Mouse (Mus musculus) hindbrain, postnatal 0 days (tissue): ENCODE measurements around the gene Cdon. TPM values are rescaled to one million over a fixed set of nuclear protein-coding genes. Genes with fewer than 3 reads are reported as not detected.

Source experiments
- ATAC-seq: fragments of 200-750 bp; cut with Nextera tagmentation; 2 replicates; pipeline ENCODE4 v1.8.0; 2017; ENCODE audit warnings: mild to moderate bottlenecking, moderate TSS enrichment, moderate library complexity
- DNase-seq: peaks from one replicate; pipeline ENCODE4 v3.0.0-alpha.2; 2015; ENCODE audit warnings: low spot score
- H3K27ac ChIP-seq: fragments of 300-500 bp; sonication (generic); 2 replicates; pipeline ENCODE4 v1.5.1; 2014; ENCODE audit warnings: mild to moderate bottlenecking
- H3K27me3 ChIP-seq: fragments of 300-500 bp; sonication (generic); 2 replicates; pipeline ENCODE4 v1.6.1; 2014; ENCODE audit warnings: low read length, mixed read lengths; ENCODE audit not compliant: insufficient read depth
- H3K36me3 ChIP-seq: fragments of 300-500 bp; sonication (generic); 2 replicates; pipeline ENCODE4 v1.6.1; 2014; ENCODE audit warnings: low read length, mixed read lengths; ENCODE audit not compliant: insufficient read depth
- H3K4me1 ChIP-seq: fragments of 300-500 bp; sonication (generic); 2 replicates; pipeline ENCODE4 v1.6.1; 2014; ENCODE audit warnings: antibody characterized with exemption, low read length, mixed read lengths; ENCODE audit not compliant: insufficient read depth
- H3K4me2 ChIP-seq: fragments of 300-500 bp; sonication (generic); 2 replicates; pipeline ENCODE4 v1.6.1; 2014; ENCODE audit warnings: low read depth, mild to moderate bottlenecking, low read length, moderate library complexity, mixed read lengths
- H3K4me3 ChIP-seq: fragments of 300-500 bp; sonication (generic); 2 replicates; pipeline ENCODE4 v1.5.1; 2014; ENCODE audit warnings: low read length
- H3K9ac ChIP-seq: fragments of 300-500 bp; sonication (generic); replicated peaks from 2 replicates; pipeline ENCODE4 v1.6.1; 2014; ENCODE audit warnings: mild to moderate bottlenecking, low read length, moderate library complexity, mixed read lengths
- H3K9me3 ChIP-seq: fragments of 300-500 bp; sonication (generic); 2 replicates; pipeline ENCODE4 v1.6.1; 2016; ENCODE audit warnings: low read length, mixed read lengths
- CTCF ChIP-seq: IDR thresholded peaks from 2 replicates; pipeline ENCODE4 v1.5.1; 2016; ENCODE audit warnings: antibody characterized with exemption, control low read depth, low read depth
- WGBS: fragments of 180-500 bp; shearing (Covaris S2); extraction: QIAGEN DNeasy Blood & Tissue Kit; methylation state at CpG from one replicate; pipeline ENCODE4 v1.1.7; 2014; 5-methylcytosine and 5-hydroxymethylcytosine counted together
- polyA plus RNA-seq: library from polyadenylated mRNA; unstranded; fragments of >200 nt; fragmentation: Nextera tagmentation; extraction: Ambion mirVana; gene quantifications from 2 replicates; pipeline ENCODE4 v1.2.1, GENCODE M21; 2015
- total RNA-seq: library from RNA; depleted of rRNA; stranded (reverse); fragments of >200 nt; gene quantifications from 2 replicates; pipeline ENCODE4 v1.2.3, GENCODE M21; 2014

Cdon gene
- total and polyA plus RNA-seq, 2 experiments from 2014 or later = 1.0 to 10.6 TPM

- H3K9me3 ChIP-seq = no peaks in the 10 kb centered on the region
- no peak overlapping the region for H3K4me2 ChIP-seq
- DNase-seq (no peak), ATAC-seq (no peak)
- H3K4me3 ChIP-seq = no peak overlapping the region
- H3K27me3 ChIP-seq = no peaks in the 10 kb centered on the region
- WGBS = 71% methylated on average over 2 of the region's 2 CpGs
- no peak for TF ChIP-seq CTCF
- H3K36me3 ChIP-seq = no peaks in the 10 kb centered on the region
- no peak overlapping the region for H3K27ac ChIP-seq
- peaks cover 5% of the 10 kb centered on the region for H3K4me1 ChIP-seq
- no peak overlapping the region for H3K9ac ChIP-seq
Measured at GRCm38 (mm10) chr9:35522241-35522640, 101.3 kb downstream of the Cdon start.

DNA sequence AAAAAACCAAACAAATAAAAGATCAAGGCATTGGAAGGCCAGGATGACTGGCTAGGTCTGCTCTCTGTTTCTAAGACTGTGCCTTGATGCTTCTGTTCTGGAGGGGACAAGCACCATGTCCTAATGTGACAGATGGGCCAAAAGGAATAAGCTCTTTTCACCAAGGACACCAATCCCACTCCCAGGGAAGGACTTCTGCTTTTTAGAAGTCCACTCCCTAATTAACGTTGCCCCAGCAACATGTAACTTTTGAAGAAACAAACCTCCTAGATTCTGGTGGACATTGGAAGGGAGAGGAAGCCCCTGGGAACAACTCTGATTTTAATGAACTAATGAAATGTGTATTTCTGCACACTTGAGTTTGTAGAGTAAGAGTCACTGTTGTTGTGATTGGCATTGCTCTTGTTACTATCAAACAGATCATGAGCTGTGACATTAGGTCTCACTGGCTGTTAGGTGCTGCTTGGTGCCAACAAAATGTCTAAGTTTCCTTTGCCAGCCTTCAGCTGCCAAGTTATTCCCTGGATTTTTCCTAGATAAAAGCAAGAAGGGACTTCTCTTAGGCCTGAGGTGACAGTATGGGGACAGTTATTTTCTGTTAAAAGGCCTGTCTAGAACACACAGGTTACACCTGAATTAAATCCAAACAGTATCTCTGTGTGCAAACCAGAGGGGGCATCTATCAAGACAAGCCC, 102.0 kb downstream of the Cdon start:
- H3K9ac ChIP-seq = no peak overlapping the region
- TF ChIP-seq CTCF = no peak
- peak; percentile 24; the same call in 1 of the 2 replicates for ATAC-seq
- no peaks in the 10 kb centered on the region for H3K9me3 ChIP-seq
- H3K27ac ChIP-seq = peak overlapping the region; percentile 52
- 61% methylated on average over 1 of the region's 1 CpGs for WGBS
- no peaks in the 10 kb centered on the region for H3K36me3 ChIP-seq
- H3K4me1 ChIP-seq = peaks cover 5% of the 10 kb centered on the region
- H3K27me3 ChIP-seq = no peaks in the 10 kb centered on the region
- H3K4me2 ChIP-seq = no peak overlapping the region
- no peak overlapping the region for H3K4me3 ChIP-seq
- DNase-seq = no peak

- no peak overlapping the region for H3K4me2 ChIP-seq
- no peak for TF ChIP-seq CTCF
- DNase-seq (peak; percentile 79), ATAC-seq (peak; percentile 77)
- no peaks in the 10 kb centered on the region for H3K27me3 ChIP-seq
- no peak overlapping the region for H3K4me3 ChIP-seq
- H3K4me1 ChIP-seq = peaks cover 5% of the 10 kb centered on the region
- no peaks in the 10 kb centered on the region for H3K36me3 ChIP-seq
- 11% methylated on average over 5 of the region's 5 CpGs for WGBS
- no peaks in the 10 kb centered on the region for H3K9me3 ChIP-seq
- peak overlapping the region; percentile 52 for H3K27ac ChIP-seq
- H3K9ac ChIP-seq = no peak overlapping the region
Measured at GRCm38 (mm10) chr9:35523541-35523940, 102.6 kb downstream of the Cdon start.

- ATAC-seq (peak; percentile 92), DNase-seq (peak; percentile 87)
- peak; percentile 90 for TF ChIP-seq CTCF
- H3K36me3 ChIP-seq = no peaks in the 10 kb centered on the region
- H3K9ac ChIP-seq = no peak overlapping the region
- peak overlapping the region; percentile 52; the same call in 1 of the 2 replicates for H3K27ac ChIP-seq
- H3K4me1 ChIP-seq = peaks cover 5% of the 10 kb centered on the region
- no peak overlapping the region for H3K4me2 ChIP-seq
- no peaks in the 10 kb centered on the region for H3K9me3 ChIP-seq
- H3K27me3 ChIP-seq = no peaks in the 10 kb centered on the region
- 8% methylated on average over 7 of the region's 7 CpGs for WGBS
- no peak overlapping the region for H3K4me3 ChIP-seq
Measured at GRCm38 (mm10) chr9:35523941-35524411, 103.0 kb downstream of the Cdon start.

- no peaks in the 10 kb centered on the region for H3K27me3 ChIP-seq
- H3K9ac ChIP-seq = no peak overlapping the region
- ATAC-seq = no peak
- no peak overlapping the region for H3K4me3 ChIP-seq
- 65% methylated on average over 3 of the region's 3 CpGs for WGBS
- no peaks in the 10 kb centered on the region for H3K36me3 ChIP-seq
- H3K9me3 ChIP-seq = no peaks in the 10 kb centered on the region
- no peak overlapping the region for H3K4me2 ChIP-seq
- no peak for TF ChIP-seq CTCF
- DNase-seq = no peak
- no peak overlapping the region for H3K27ac ChIP-seq
- H3K4me1 ChIP-seq = no peaks in the 10 kb centered on the region
Measured at GRCm38 (mm10) chr9:35529141-35529540, 108.2 kb downstream of the Cdon start.

- Histone ChIP-seq H3K36me3 (no peaks in the 10 kb centered on the region), H3K4me1 (no peaks in the 10 kb centered on the region), H3K4me3 (no peak overlapping the region), H3K9ac (no peak overlapping the region), H3K9me3 (no peaks in the 10 kb centered on the region), H3K27ac (no peak overlapping the region), H3K27me3 (no peaks in the 10 kb centered on the region), H3K4me2 (no peak overlapping the region)
- 20% methylated on average over 1 of the region's 1 CpGs for WGBS
- ATAC-seq (no peak), DNase-seq (no peak)
- no peak for TF ChIP-seq CTCF
Measured at GRCm38 (mm10) chr9:35529796-35530195, 108.9 kb downstream of the Cdon start.

DNA sequence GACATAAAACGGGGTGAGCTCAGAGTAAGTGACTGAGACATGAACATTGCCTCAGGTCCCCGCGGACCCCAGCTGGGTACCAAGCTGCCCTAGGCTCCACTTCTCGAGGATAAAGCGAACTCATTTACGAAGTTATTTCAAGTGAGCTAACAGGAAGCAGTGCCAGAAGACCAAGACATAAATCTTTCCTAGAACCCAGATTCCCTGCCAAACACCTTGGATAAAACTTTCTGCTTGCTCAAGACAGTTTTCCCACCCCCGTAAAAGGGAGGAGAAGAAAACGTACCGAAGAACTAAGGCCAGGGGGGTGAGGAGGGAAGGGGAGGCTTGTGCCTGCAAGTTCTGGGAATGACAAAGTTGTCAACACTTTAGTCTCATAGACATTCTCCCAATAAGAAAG, 112.3 kb downstream of the Cdon start:
- H3K9ac ChIP-seq = no peak overlapping the region
- no peaks in the 10 kb centered on the region for H3K36me3 ChIP-seq
- TF ChIP-seq CTCF = no peak
- no peak overlapping the region for H3K4me3 ChIP-seq
- ATAC-seq = no peak
- H3K27ac ChIP-seq = no peak overlapping the region
- H3K4me1 ChIP-seq = no peaks in the 10 kb centered on the region
- no peaks in the 10 kb centered on the region for H3K27me3 ChIP-seq
- no peak overlapping the region for H3K4me2 ChIP-seq
- no peaks in the 10 kb centered on the region for H3K9me3 ChIP-seq
- DNase-seq = no peak
- WGBS = 77% methylated on average over 9 of the region's 9 CpGs
